Mouse (Mus musculus): Measurements from ENCODE around the gene Foxj3.

GRCm38 (mm10) chr4:119660007-119660406, 123.2 kb downstream of the Foxj3 start:
- no peak for TF ChIP-seq CTCF (IDR thresholded peaks at IDR 0.05; ENCODE audit: insufficient read depth, low read depth, low read length)
- TF ChIP-seq POLR2A (IDR thresholded peaks at IDR 0.05; ENCODE audit: insufficient read depth, low read depth, low read length): no peak
